Mouse (Mus musculus) embryonic facial prominence, embryonic 12.5 days (tissue): ENCODE measurements at regions not wholly inside any gene's neighbourhood (a gene's known extent, or its start where the extent isn't known, plus 50 kb on each side); places are given as distances from the start of the nearest gene placed in this dataset.

Experiments
- ATAC-seq: fragments of 200-750 bp; cut with Nextera tagmentation; 2 replicates; pipeline ENCODE4 v1.8.0; 2017; ENCODE audit not compliant: insufficient number of reproducible peaks, insufficient read depth, low FRiP score, low TSS enrichment
- H3K27ac ChIP-seq: fragments of 300-500 bp; sonication (generic); 2 replicates; pipeline ENCODE4 v1.5.1; 2016; ENCODE audit warnings: mild to moderate bottlenecking
- H3K27me3 ChIP-seq: fragments of 300-500 bp; sonication (generic); 2 replicates; pipeline ENCODE4 v1.6.1; 2016; ENCODE audit warnings: mild to moderate bottlenecking, moderate library complexity
- H3K36me3 ChIP-seq: fragments of 300-500 bp; sonication (generic); 2 replicates; pipeline ENCODE4 v1.6.1; 2016; ENCODE audit warnings: mild to moderate bottlenecking
- H3K4me1 ChIP-seq: fragments of 300-500 bp; sonication (generic); 2 replicates; pipeline ENCODE4 v1.6.1; 2016
- H3K4me2 ChIP-seq: fragments of 300-500 bp; sonication (generic); replicated peaks from 2 replicates; pipeline ENCODE4 v1.6.1; 2016; ENCODE audit warnings: mild to moderate bottlenecking, moderate library complexity
- H3K4me3 ChIP-seq: fragments of 300-500 bp; sonication (generic); 2 replicates; pipeline ENCODE4 v1.5.1; 2016; ENCODE audit warnings: mild to moderate bottlenecking
- H3K9ac ChIP-seq: fragments of 300-500 bp; sonication (generic); 2 replicates; pipeline ENCODE4 v1.6.1; 2016; ENCODE audit warnings: mild to moderate bottlenecking, moderate library complexity
- H3K9me3 ChIP-seq: fragments of 300-500 bp; sonication (generic); 2 replicates; pipeline ENCODE4 v1.6.1; 2016; ENCODE audit warnings: mild to moderate bottlenecking, moderate library complexity
- WGBS: fragments of 180-500 bp; shearing (Covaris S2); methylation state at CpG from one replicate; pipeline ENCODE4 v1.1.7; 2016; 5-methylcytosine and 5-hydroxymethylcytosine counted together

DNA sequence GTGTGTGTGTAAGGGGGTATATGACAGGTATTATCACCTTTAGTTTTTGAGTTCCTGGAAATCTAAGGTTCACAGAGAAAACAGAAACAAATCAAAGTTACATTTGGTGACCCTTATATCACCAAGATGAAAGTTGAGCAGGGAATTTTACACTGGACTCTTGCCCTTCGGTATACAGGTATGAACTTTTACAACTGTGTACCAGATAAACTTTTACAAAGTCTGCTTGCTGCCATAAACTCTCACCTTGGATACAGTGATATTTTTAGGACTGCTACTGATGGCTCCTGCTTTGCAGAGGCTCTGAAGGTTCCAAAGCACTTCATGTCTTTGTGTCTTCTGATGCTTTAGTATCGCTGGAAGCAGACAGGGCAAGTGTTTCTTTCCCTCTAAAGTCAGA, 461.3 kb upstream of the Smarca2 start:
- no peaks in the 10 kb centered on the region for H3K27me3 ChIP-seq
- no peaks in the 10 kb centered on the region for H3K4me1 ChIP-seq
- no peak overlapping the region for H3K4me3 ChIP-seq
- H3K27ac ChIP-seq = no peak overlapping the region
- H3K9me3 ChIP-seq = no peaks in the 10 kb centered on the region
- H3K9ac ChIP-seq = no peak overlapping the region
- ATAC-seq = no peak
- no peak overlapping the region for H3K4me2 ChIP-seq
- H3K36me3 ChIP-seq = no peaks in the 10 kb centered on the region
- 94% methylated on average over 2 of the region's 2 CpGs for WGBS

DNA sequence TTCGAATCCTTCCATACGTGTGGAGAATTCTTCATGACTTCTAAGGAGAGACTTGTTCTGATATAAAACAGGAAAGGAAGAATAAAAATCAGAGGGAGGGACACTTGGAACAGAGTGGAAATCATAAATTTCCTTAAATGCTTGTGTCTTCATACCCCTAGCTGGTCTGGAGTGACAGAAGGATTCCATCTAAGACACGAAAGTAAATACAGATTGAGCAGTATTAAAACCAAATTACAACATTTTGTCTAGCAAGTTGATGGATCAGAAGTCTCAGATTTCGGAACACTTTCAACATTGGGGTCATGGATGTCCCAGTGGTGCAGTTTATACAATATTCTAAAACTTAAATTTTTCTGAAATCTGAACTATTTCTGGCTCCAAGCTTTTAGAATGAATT, 453.6 kb upstream of the Smarca2 start:
- Histone ChIP-seq H3K4me2 (no peak overlapping the region), H3K36me3 (no peaks in the 10 kb centered on the region), H3K27me3 (no peaks in the 10 kb centered on the region), H3K9me3 (no peaks in the 10 kb centered on the region), H3K9ac (no peak overlapping the region), H3K27ac (no peak overlapping the region), H3K4me1 (no peaks in the 10 kb centered on the region), H3K4me3 (no peak overlapping the region)
- 76% methylated on average over 4 of the region's 4 CpGs for WGBS
- no peak for ATAC-seq

DNA sequence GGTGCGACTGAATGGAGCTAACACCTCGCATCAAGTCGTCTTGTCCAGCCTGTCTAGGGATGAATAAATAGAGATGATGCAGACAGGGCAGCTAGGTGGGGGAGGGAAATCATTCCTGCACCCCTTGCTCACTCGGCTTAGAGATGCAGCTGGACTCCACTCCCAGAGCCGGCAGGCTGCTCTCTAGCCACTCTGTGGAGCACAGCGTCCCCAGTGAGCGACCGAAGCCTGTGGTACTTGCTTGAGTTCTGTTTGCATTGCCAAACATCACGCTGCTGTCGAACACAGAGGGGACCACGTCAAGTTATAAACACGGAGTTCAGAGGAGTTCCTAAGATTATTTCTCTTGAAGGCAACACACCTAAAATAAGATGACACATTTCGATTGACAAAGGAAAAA, 439.9 kb upstream of the Smarca2 start:
- Histone ChIP-seq H3K36me3 (no peaks in the 10 kb centered on the region), H3K27ac (no peak overlapping the region), H3K4me1 (0 out of 2 replicates have a peak, but pooled peaks cover 4% of the 10 kb centered on the region), H3K9me3 (no peaks in the 10 kb centered on the region), H3K4me2 (no peak overlapping the region), H3K9ac (no peak overlapping the region), H3K4me3 (no peak overlapping the region), H3K27me3 (no peaks in the 10 kb centered on the region)
- WGBS = 55% methylated on average over 13 of the region's 13 CpGs
- ATAC-seq = no peak

- no peak overlapping the region for H3K27ac ChIP-seq
- no peak for ATAC-seq
- H3K9me3 ChIP-seq = no peaks in the 10 kb centered on the region
- 20% methylated on average over 4 of the region's 4 CpGs for WGBS
- H3K36me3 ChIP-seq = no peaks in the 10 kb centered on the region
- H3K27me3 ChIP-seq = no peaks in the 10 kb centered on the region
- H3K9ac ChIP-seq = no peak overlapping the region
- H3K4me1 ChIP-seq = no peaks in the 10 kb centered on the region
- no peak overlapping the region for H3K4me3 ChIP-seq
- no peak overlapping the region for H3K4me2 ChIP-seq
Observed at GRCm38 (mm10) chr19:26181774-26182173, 423.1 kb upstream of the Smarca2 start.

- Histone ChIP-seq H3K4me3 (no peak overlapping the region), H3K27ac (no peak overlapping the region), H3K27me3 (no peaks in the 10 kb centered on the region), H3K4me2 (no peak overlapping the region), H3K9ac (no peak overlapping the region), H3K4me1 (no peaks in the 10 kb centered on the region), H3K9me3 (no peaks in the 10 kb centered on the region), H3K36me3 (no peaks in the 10 kb centered on the region)
- ATAC-seq = no peak
- WGBS = 80% methylated on average over 7 of the region's 7 CpGs
Observed at GRCm38 (mm10) chr19:26185012-26185411, 419.8 kb upstream of the Smarca2 start.

GRCm38 (mm10) chr19:26190803-26191202, 414.0 kb upstream of the Smarca2 start:
- H3K9ac ChIP-seq = no peak overlapping the region
- H3K9me3 ChIP-seq = no peaks in the 10 kb centered on the region
- H3K4me3 ChIP-seq = no peak overlapping the region
- H3K36me3 ChIP-seq = no peaks in the 10 kb centered on the region
- no peaks in the 10 kb centered on the region; the same call in 1 of the 2 replicates for H3K27me3 ChIP-seq
- H3K27ac ChIP-seq = no peak overlapping the region
- no peak for ATAC-seq
- WGBS = 74% methylated on average over 1 of the region's 1 CpGs
- no peaks in the 10 kb centered on the region for H3K4me1 ChIP-seq
- H3K4me2 ChIP-seq = no peak overlapping the region

DNA sequence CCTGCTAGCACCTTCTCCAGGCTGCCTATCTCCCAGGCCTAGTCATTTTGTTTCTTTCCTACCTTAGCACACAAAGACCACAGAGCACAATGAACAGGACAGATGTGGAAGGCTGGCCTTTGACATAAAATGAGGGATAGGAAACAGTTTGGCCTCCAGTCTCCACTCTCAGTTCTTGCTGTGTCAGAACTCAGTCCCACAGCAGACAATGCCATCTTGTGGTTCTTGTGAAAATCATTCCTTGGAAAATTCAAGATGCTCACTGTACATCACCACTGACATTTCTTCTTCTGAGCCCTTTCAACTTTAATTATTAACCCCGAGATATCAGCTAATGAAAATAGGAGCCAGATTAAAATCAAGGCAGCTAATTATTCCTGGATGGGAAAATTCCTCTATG, 411.2 kb upstream of the Smarca2 start:
- Histone ChIP-seq H3K4me3 (no peak overlapping the region), H3K36me3 (no peaks in the 10 kb centered on the region), H3K9me3 (no peaks in the 10 kb centered on the region), H3K9ac (no peak overlapping the region), H3K4me2 (no peak overlapping the region), H3K27me3 (no peaks in the 10 kb centered on the region; the same call in 1 of the 2 replicates), H3K4me1 (no peaks in the 10 kb centered on the region), H3K27ac (no peak overlapping the region)
- 51% methylated on average over 1 of the region's 1 CpGs for WGBS
- ATAC-seq = no peak

- H3K9ac ChIP-seq = no peak overlapping the region
- no peak overlapping the region for H3K4me3 ChIP-seq
- no peak for ATAC-seq
- H3K4me2 ChIP-seq = no peak overlapping the region
- H3K36me3 ChIP-seq = no peaks in the 10 kb centered on the region
- H3K4me1 ChIP-seq = no peaks in the 10 kb centered on the region
- no peaks in the 10 kb centered on the region for H3K27me3 ChIP-seq
- 57% methylated on average over 1 of the region's 1 CpGs for WGBS
- H3K9me3 ChIP-seq = no peaks in the 10 kb centered on the region
- H3K27ac ChIP-seq = no peak overlapping the region
Observed at GRCm38 (mm10) chr19:26208760-26209159, 396.1 kb upstream of the Smarca2 start.

- H3K4me1 ChIP-seq = no peaks in the 10 kb centered on the region
- no peaks in the 10 kb centered on the region for H3K9me3 ChIP-seq
- no peak for ATAC-seq
- H3K27ac ChIP-seq = no peak overlapping the region
- no peak overlapping the region for H3K4me3 ChIP-seq
- no peaks in the 10 kb centered on the region for H3K27me3 ChIP-seq
- 77% methylated on average over 4 of the region's 4 CpGs for WGBS
- no peaks in the 10 kb centered on the region for H3K36me3 ChIP-seq
- no peak overlapping the region for H3K9ac ChIP-seq
- H3K4me2 ChIP-seq = no peak overlapping the region
Observed at GRCm38 (mm10) chr19:26234539-26234938, 370.3 kb upstream of the Smarca2 start.

- Histone ChIP-seq H3K36me3 (no peaks in the 10 kb centered on the region), H3K4me3 (no peak overlapping the region), H3K9me3 (no peaks in the 10 kb centered on the region), H3K4me2 (no peak overlapping the region), H3K4me1 (no peaks in the 10 kb centered on the region), H3K27ac (no peak overlapping the region), H3K27me3 (no peaks in the 10 kb centered on the region), H3K9ac (no peak overlapping the region)
- 53% methylated on average over 6 of the region's 6 CpGs for WGBS
- ATAC-seq = no peak
Observed at GRCm38 (mm10) chr19:26244067-26244466, 360.8 kb upstream of the Smarca2 start.

GRCm38 (mm10) chr19:26249751-26250150, 355.1 kb upstream of the Smarca2 start:
- Histone ChIP-seq H3K9me3 (no peaks in the 10 kb centered on the region), H3K4me3 (no peak overlapping the region), H3K36me3 (no peaks in the 10 kb centered on the region), H3K27me3 (no peaks in the 10 kb centered on the region), H3K27ac (no peak overlapping the region), H3K4me2 (no peak overlapping the region), H3K4me1 (no peaks in the 10 kb centered on the region), H3K9ac (no peak overlapping the region)
- WGBS = 85% methylated on average over 6 of the region's 6 CpGs
- no peak for ATAC-seq

GRCm38 (mm10) chr19:26258677-26259076, 346.2 kb upstream of the Smarca2 start:
- Histone ChIP-seq H3K4me3 (no peak overlapping the region), H3K27ac (no peak overlapping the region), H3K4me2 (no peak overlapping the region), H3K27me3 (no peaks in the 10 kb centered on the region), H3K36me3 (no peaks in the 10 kb centered on the region), H3K9ac (no peak overlapping the region), H3K4me1 (no peaks in the 10 kb centered on the region), H3K9me3 (no peaks in the 10 kb centered on the region)
- no peak for ATAC-seq
- 66% methylated on average over 4 of the region's 4 CpGs for WGBS

DNA sequence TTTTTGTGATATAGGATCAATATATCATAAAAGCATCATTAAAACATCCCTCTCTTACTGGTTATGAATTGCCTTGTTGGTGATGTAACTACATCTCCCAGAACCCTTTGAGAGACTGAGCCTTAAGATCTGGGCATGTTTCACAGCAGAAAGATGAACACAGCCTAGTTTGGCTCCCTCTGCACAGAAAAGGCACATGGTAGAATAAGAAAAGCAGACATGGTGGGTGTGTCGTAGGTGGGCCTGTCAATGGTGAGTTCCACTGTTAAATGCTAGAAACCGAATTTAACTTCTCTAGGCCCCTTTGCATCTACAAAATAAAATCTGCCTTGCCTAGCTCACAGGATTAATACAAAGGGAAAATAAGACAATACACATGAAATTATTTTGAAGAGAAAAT, 343.3 kb upstream of the Smarca2 start:
- Histone ChIP-seq H3K9ac (no peak overlapping the region), H3K4me3 (no peak overlapping the region), H3K36me3 (no peaks in the 10 kb centered on the region), H3K27ac (no peak overlapping the region), H3K27me3 (no peaks in the 10 kb centered on the region), H3K4me2 (no peak overlapping the region), H3K9me3 (no peaks in the 10 kb centered on the region), H3K4me1 (no peaks in the 10 kb centered on the region)
- WGBS = 87% methylated on average over 2 of the region's 2 CpGs
- no peak for ATAC-seq
